Mouse (Mus musculus) cerebellum, postnatal 25 days (tissue): ENCODE data around the gene Gls2.
A peak's percentile ranks its signal among the peaks of the same experiment; 100 is the strongest.
"Not testable (repeated sequence)": the region's sequence is repeated elsewhere in the genome, so short reads cannot be mapped to it uniquely, and the experiment has no call there.

Experiments used
- DNase-seq, 2 experiments: peaks; one replicate each; pipeline ENCODE4 v3.0.0; 2021; ENCODE audit warnings: mixed read lengths in 2 of 2

Gene Gls2

GRCm38 (mm10) chr10:128194024-128194550 is at the start of gene Gls2:
Gls2 (plus strand) TSS chr10:128194457.
- peak; percentile 99 to 100 for DNase-seq

- no peak for DNase-seq
Observed at GRCm38 (mm10) chr10:128144961-128145360, 49.3 kb upstream of the Gls2 start.

GRCm38 (mm10) chr10:128148789-128149365 is 45.4 kb upstream of the Gls2 start:
- DNase-seq, result no peak

- peak in 1 of 2 experiments; percentile 7 for DNase-seq
Observed at GRCm38 (mm10) chr10:128149592-128149991, 44.7 kb upstream of the Gls2 start.

GRCm38 (mm10) chr10:128150941-128151340 is 43.3 kb upstream of the Gls2 start:
- DNase-seq, result peak in 1 of 2 experiments; percentile 41

GRCm38 (mm10) chr10:128153978-128154377 is 40.3 kb upstream of the Gls2 start:
- no peak for DNase-seq

GRCm38 (mm10) chr10:128165726-128166125 is 28.5 kb upstream of the Gls2 start:
- not testable (repeated sequence) for DNase-seq

GRCm38 (mm10) chr10:128167091-128167490 is 27.2 kb upstream of the Gls2 start:
- DNase-seq, result no peak

- not testable (repeated sequence) for DNase-seq
Observed at GRCm38 (mm10) chr10:128171348-128171747, 22.9 kb upstream of the Gls2 start.

GRCm38 (mm10) chr10:128175302-128175701 is 19.0 kb upstream of the Gls2 start:
- no peak for DNase-seq

- peak; percentile 67 to 82 for DNase-seq
Observed at GRCm38 (mm10) chr10:128175996-128176755, 18.1 kb upstream of the Gls2 start.

GRCm38 (mm10) chr10:128177316-128177715 is 16.9 kb upstream of the Gls2 start:
- DNase-seq, result no peak

GRCm38 (mm10) chr10:128179989-128180388 is 14.3 kb upstream of the Gls2 start, which contains the start of gene Rbms2:
Rbms2 (minus strand) TSS chr10:128180297.
- DNase-seq, result no peak

GRCm38 (mm10) chr10:128184296-128184695 is 10.0 kb upstream of the Gls2 start:
- DNase-seq, result no peak

GRCm38 (mm10) chr10:128185277-128185940 is 8.8 kb upstream of the Gls2 start:
- DNase-seq, result no peak

- DNase-seq, result peak; percentile 81 to 89
Observed at GRCm38 (mm10) chr10:128185959-128186358, 8.3 kb upstream of the Gls2 start.

GRCm38 (mm10) chr10:128187181-128187605 is 7.1 kb upstream of the Gls2 start:
- DNase-seq, result no peak

GRCm38 (mm10) chr10:128188242-128188877 is 5.9 kb upstream of the Gls2 start:
- peak; percentile 75 to 87 for DNase-seq

GRCm38 (mm10) chr10:128191472-128191871 is 2.8 kb upstream of the Gls2 start:
- no peak for DNase-seq

- DNase-seq, result not testable (repeated sequence)
Observed at GRCm38 (mm10) chr10:128192030-128192766, 2.1 kb upstream of the Gls2 start.

GRCm38 (mm10) chr10:128193113-128193512 is 1.1 kb upstream of the Gls2 start:
- no peak for DNase-seq
